11 mouse cellular contexts compared by ENCODE assay signal in genomic region chr11:117117791-117118190, GRCm38 (mm10). TPM values are rescaled to one million over a fixed set of nuclear protein-coding genes. Genes with fewer than 3 reads are reported as not detected.
A peak's percentile ranks its signal among the peaks of the same experiment; 100 is the strongest.
DNase-seq lines count a peak whose midpoint lies in the region; ATAC-seq and TF ChIP-seq lines count a peak whose summit lies in the region.
"Had no signal": no experiment of that assay in that cellular context is flagged by ENCODE, and none has a peak within 500 bp of the region (broad histone marks: within the 10 kb centered on the region; RNA-seq: fewer than 3 reads in every experiment).

No protein-coding gene starts in this region.

- TF ChIP-seq POLR2A in bone marrow macrophage, adult 2 months (IDR thresholded peaks at IDR 0.05; ENCODE audit: borderline replicate concordance, low read depth, low read length) = no peak

- peak overlapping the region; percentile 81; the same call in 1 of the 2 replicates for H3K4me2 ChIP-seq in kidney, embryonic 15.5 days
- H3K4me2 ChIP-seq in hindbrain, embryonic 12.5 days (replicated peaks) = no peak overlapping the region

- H3K9me3 ChIP-seq in kidney, embryonic 15.5 days (replicated peaks) = no peaks in the 10 kb centered on the region
- no peaks in the 10 kb centered on the region for H3K9me3 ChIP-seq in hindbrain, embryonic 12.5 days (replicated peaks)

- H3K36me3 ChIP-seq in kidney, embryonic 15.5 days = peaks cover 20% of the 10 kb centered on the region
- peaks cover 6% of the 10 kb centered on the region; the same call in 1 of the 2 replicates for H3K36me3 ChIP-seq in hindbrain, embryonic 12.5 days

- peaks cover 79% of the 10 kb centered on the region for H3K4me1 ChIP-seq in kidney, embryonic 15.5 days
- peaks cover 52% of the 10 kb centered on the region for H3K4me1 ChIP-seq in bone marrow macrophage, adult 2 months (ENCODE audit: control insufficient read depth, insufficient read depth, low read length)
- H3K4me1 ChIP-seq in hindbrain, embryonic 12.5 days = peaks cover 74% of the 10 kb centered on the region

- peak overlapping the region; percentile 91; the same call in 1 of the 2 replicates for H3K4me3 ChIP-seq in kidney, embryonic 15.5 days (replicated peaks)
- H3K4me3 ChIP-seq in bone marrow macrophage, adult 2 months (ENCODE audit: insufficient read depth, low read length) = no peak overlapping the region
- H3K4me3 ChIP-seq in hindbrain, embryonic 12.5 days = no peak overlapping the region

- no peak for ATAC-seq in kidney, embryonic 15.5 days (replicated peaks; ENCODE audit: low FRiP score)
- ATAC-seq in hindbrain, embryonic 12.5 days (ENCODE audit: low FRiP score) = no peak

- no peak overlapping the region for H3K9ac ChIP-seq in kidney, embryonic 15.5 days
- H3K9ac ChIP-seq in hindbrain, embryonic 12.5 days = 0 out of 2 replicates have a peak overlapping the region, but pooled peaks have one; percentile 20

- WGBS in kidney, embryonic 15.5 days = 67% methylated on average over 7 of the region's 7 CpGs
- WGBS in hindbrain, embryonic 12.5 days = 94% methylated on average over 7 of the region's 7 CpGs

- H3K27ac ChIP-seq in kidney, embryonic 15.5 days = peak overlapping the region; percentile 99
- peak overlapping the region; percentile 95 for H3K27ac ChIP-seq in bone marrow macrophage, adult 2 months (ENCODE audit: insufficient read depth, low read depth, low read length)
- no peak overlapping the region for H3K27ac ChIP-seq in hindbrain, embryonic 12.5 days

- no peak for TF ChIP-seq CTCF in bone marrow macrophage, adult 2 months (IDR thresholded peaks at IDR 0.05; ENCODE audit: low read depth, low read length)

- DNase-seq in cerebellum, postnatal 25 days = peak; percentile 26 to 39
- no peak for DNase-seq in cerebellum, postnatal 10 days
- DNase-seq in kidney, adult 18-20 months = no peak
- DNase-seq in c-Kit-positive CD71-positive TER-119-positive erythroid progenitor cells, embryonic 14.5 days (ENCODE audit: low spot score) = no peak
- DNase-seq in adrenal gland, adult 2 months = no peak
- DNase-seq: B cell, adult 2 months; kidney, adult 8-10 months; right cerebral cortex, postnatal 25 days had no signal

- H3K27me3 ChIP-seq in kidney, embryonic 15.5 days = no peaks in the 10 kb centered on the region
- H3K27me3 ChIP-seq in hindbrain, embryonic 12.5 days = no peaks in the 10 kb centered on the region

RNA-seq across cellular contexts. Expression of gene Sec14l1, which starts 2.8 kb away (rescaled TPM):
- 66.5 and 69.0 TPM in 2 replicates for polyA plus RNA-seq in kidney, embryonic 15.5 days (2015; fragmentation: Nextera tagmentation; extraction: Ambion mirVana)
- polyA plus RNA-seq in bone marrow macrophage, adult 2 months (2012; ENCODE audit: insufficient read depth, insufficient read length, missing spikeins) = 122 and 132 TPM in 2 replicates
- 76.2 and 77.6 TPM in 2 replicates for polyA plus RNA-seq in hindbrain, embryonic 12.5 days (2016; fragmentation: Nextera tagmentation; extraction: Ambion mirVana)
- total RNA-seq in adrenal gland, adult 2 months (2021) = 100 to 1,000 TPM; 117 to 175 TPM
- 140 and 161 TPM in 2 replicates for polyA plus RNA-seq in adrenal gland, adult 2 months (2012; rRNA removed)

Comparison
In these comparisons a context has a peak if more than half of its experiments do, and no peak if none do; other contexts are left out.
1. DNase-seq: peak in cerebellum, postnatal 25 days (2 of 2); none in cerebellum, postnatal 10 days (0 of 2), kidney, adult 18-20 months (single experiment), c-Kit-positive CD71-positive TER-119-positive erythroid progenitor cells, embryonic 14.5 days (single experiment) and adrenal gland, adult 2 months (single experiment).